22 mouse cellular contexts compared by ENCODE assay signal in the genomic region with DNA sequence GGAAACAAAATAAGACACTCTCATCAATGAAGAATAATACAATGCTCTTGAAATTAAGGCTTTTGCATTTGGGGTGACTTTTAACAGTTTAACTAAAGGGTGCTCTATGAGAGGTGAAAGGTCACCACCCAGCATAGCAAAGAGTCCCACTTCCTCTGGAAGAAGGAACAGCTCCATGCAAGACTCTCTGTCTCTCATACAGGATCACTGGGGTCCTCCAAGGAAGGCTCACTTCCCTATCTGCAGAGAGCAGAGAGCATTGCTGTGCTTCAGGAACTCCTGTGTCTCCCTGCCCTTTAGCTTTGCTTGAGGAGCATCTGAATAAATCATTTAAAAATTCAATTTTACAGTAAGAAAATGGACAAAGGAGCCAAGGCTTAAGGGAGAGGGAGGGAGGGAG.
"Had no signal": no experiment of that assay in that cellular context is flagged by ENCODE, and none has a peak within 500 bp of the region (broad histone marks: within the 10 kb centered on the region; RNA-seq: fewer than 3 reads in every experiment).

No protein-coding gene starts in this region.

- H3K27ac ChIP-seq: kidney, postnatal 0 days; limb, embryonic 10.5 days; limb, embryonic 13.5 days; liver, embryonic 14.5 days; macrophage; midbrain, embryonic 12.5 days; midbrain, embryonic 15.5 days; neural tube, embryonic 13.5 days had no signal

- H3K9ac ChIP-seq: limb, embryonic 13.5 days; liver, embryonic 14.5 days; liver, postnatal 0 days; lung, embryonic 14.5 days; midbrain, embryonic 12.5 days; midbrain, embryonic 15.5 days; neural tube, embryonic 13.5 days had no signal

- H3K27me3 ChIP-seq: limb, embryonic 13.5 days; midbrain, embryonic 12.5 days; midbrain, embryonic 15.5 days; neural tube, embryonic 13.5 days had no signal

- H3K4me1 ChIP-seq: midbrain, embryonic 12.5 days; midbrain, embryonic 15.5 days had no signal

- DNase-seq: kidney, adult 8-10 months; kidney, postnatal 25 days; liver; liver, postnatal 0 days; lung, embryonic 14.5 days; retina, postnatal 1 day; right cerebral cortex, postnatal 25 days; spleen, adult 18-20 months; thymus, adult 18-20 months; thymus, postnatal 36 days had no signal

- H3K9me3 ChIP-seq: limb, embryonic 10.5 days; limb, embryonic 13.5 days; midbrain, embryonic 12.5 days; midbrain, embryonic 15.5 days; neural tube, embryonic 13.5 days had no signal

- H3K36me3 ChIP-seq: limb, embryonic 10.5 days; limb, embryonic 13.5 days; midbrain, embryonic 12.5 days; midbrain, embryonic 15.5 days; neural tube, embryonic 13.5 days had no signal

- H3K4me2 ChIP-seq: limb, embryonic 13.5 days; lung, embryonic 14.5 days; midbrain, embryonic 12.5 days; midbrain, embryonic 15.5 days; neural tube, embryonic 13.5 days had no signal

- ATAC-seq: inflammation-experienced regulatory T-cells, adult 6 months; intestine, embryonic 16.5 days; liver, postnatal 0 days; lung, postnatal 0 days; midbrain, embryonic 15.5 days had no signal

- H3K4me3 ChIP-seq: limb, embryonic 10.5 days; limb, embryonic 13.5 days; midbrain, embryonic 12.5 days; midbrain, embryonic 15.5 days; myocyte; neural tube, embryonic 13.5 days had no signal
